Mouse (Mus musculus): Measurements from ENCODE around the gene Olfr750.

GRCm38 (mm10) chr14:51083805-51084204, 9.6 kb upstream of the Olfr750 start:
- TF ChIP-seq CTCF (IDR thresholded peaks at IDR 0.05; ENCODE audit: low read depth, low read length) (no peak), EP300 (IDR thresholded peaks at IDR 0.05; ENCODE audit: insufficient read depth, low read depth, low read length) (no peak)

Measured in ES-Bruce4 (cell line).